Mouse (Mus musculus) midbrain, embryonic 14.5 days (tissue): ENCODE measurements around the gene Mrm3. TPM values are rescaled to one million over a fixed set of nuclear protein-coding genes. Genes with fewer than 3 reads are reported as not detected.

ENCODE experiments used
- ATAC-seq: fragments of 200-750 bp; cut with Nextera tagmentation; 2 replicates; pipeline ENCODE4 v1.8.0; 2017; ENCODE audit warnings: moderate number of reproducible peaks, moderate library complexity; ENCODE audit not compliant: low FRiP score, low TSS enrichment
- DNase-seq: peaks from one replicate; pipeline ENCODE4 v3.0.0-alpha.2; 2015
- H3K27ac ChIP-seq: fragments of 300-500 bp; sonication (generic); replicated peaks from 2 replicates; pipeline ENCODE4 v1.5.1; 2014; ENCODE audit warnings: mild to moderate bottlenecking, low read depth, low read length, moderate library complexity
- H3K27me3 ChIP-seq: fragments of 300-500 bp; sonication (generic); 2 replicates; pipeline ENCODE4 v1.6.1; 2014; ENCODE audit warnings: low read length, control low read depth, mixed read lengths; ENCODE audit not compliant: control insufficient read depth, insufficient read depth
- H3K36me3 ChIP-seq: fragments of 300-500 bp; sonication (generic); 2 replicates; pipeline ENCODE4 v1.6.1; 2014; ENCODE audit warnings: low read length, control low read depth; ENCODE audit not compliant: control insufficient read depth, insufficient read depth
- H3K4me1 ChIP-seq: fragments of 300-500 bp; sonication (generic); 2 replicates; pipeline ENCODE4 v1.6.1; 2014; ENCODE audit warnings: mild to moderate bottlenecking, antibody characterized with exemption, low read length, control low read depth; ENCODE audit not compliant: control insufficient read depth, insufficient read depth
- H3K4me2 ChIP-seq: fragments of 300-500 bp; sonication (generic); 2 replicates; pipeline ENCODE4 v1.6.1; 2014; ENCODE audit warnings: mild to moderate bottlenecking, low read length, moderate library complexity
- H3K4me3 ChIP-seq: fragments of 300-500 bp; sonication (generic); replicated peaks from 2 replicates; pipeline ENCODE4 v1.5.1; 2014; ENCODE audit warnings: low read depth, low read length
- H3K9ac ChIP-seq: fragments of 300-500 bp; sonication (generic); replicated peaks from 2 replicates; pipeline ENCODE4 v1.6.1; 2014; ENCODE audit warnings: mild to moderate bottlenecking, low read length, moderate library complexity
- H3K9me3 ChIP-seq: fragments of 300-500 bp; sonication (generic); 2 replicates; pipeline ENCODE4 v1.6.1; 2016; ENCODE audit warnings: low read length, control low read depth, mixed read lengths; ENCODE audit not compliant: control insufficient read depth
- WGBS: fragments of 180-500 bp; shearing (Covaris S2); extraction: QIAGEN DNeasy Blood & Tissue Kit; methylation state at CpG from one replicate; pipeline ENCODE4 v1.1.7; 2014; 5-methylcytosine and 5-hydroxymethylcytosine counted together
- polyA plus RNA-seq: library from polyadenylated mRNA; unstranded; fragments of >200 nt; fragmentation: Nextera tagmentation; extraction: Ambion mirVana; gene quantifications from 2 replicates; pipeline ENCODE4 v1.2.1, GENCODE M21; 2014

The Mrm3 gene
- polyA plus RNA-seq, 1 experiment from 2014 or later, result 21.0 TPM

DNA sequence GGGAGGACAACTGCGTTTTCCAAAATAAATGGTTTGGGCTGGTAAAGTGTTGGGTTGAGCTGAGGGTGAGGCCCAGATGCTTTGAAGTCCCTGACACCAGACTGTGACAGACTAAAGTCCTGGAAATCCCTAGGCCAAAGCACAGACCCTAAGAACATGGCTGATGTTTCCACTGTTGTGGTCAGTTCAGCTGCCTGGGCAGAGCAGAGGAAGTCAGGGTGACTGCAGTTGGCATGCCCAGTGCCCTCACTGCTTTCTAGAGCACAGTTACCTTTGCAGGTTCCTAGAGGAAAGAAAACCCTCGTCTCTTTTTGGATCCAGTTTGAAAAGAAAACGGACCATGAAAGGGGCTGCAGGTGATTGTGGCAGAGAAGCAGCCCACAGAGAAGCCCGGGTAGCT, 13.9 kb downstream of the Mrm3 start:
- ATAC-seq (no peak), DNase-seq (no peak)
- no peak overlapping the region for H3K4me3 ChIP-seq
- 89% methylated on average over 4 of the region's 4 CpGs for WGBS
- H3K27me3 ChIP-seq, result no peaks in the 10 kb centered on the region
- H3K9me3 ChIP-seq, result no peaks in the 10 kb centered on the region
- no peak overlapping the region for H3K4me2 ChIP-seq
- H3K9ac ChIP-seq, result no peak overlapping the region
- peaks cover 20% of the 10 kb centered on the region for H3K4me1 ChIP-seq
- no peak overlapping the region for H3K27ac ChIP-seq
- H3K36me3 ChIP-seq, result no peaks in the 10 kb centered on the region

DNA sequence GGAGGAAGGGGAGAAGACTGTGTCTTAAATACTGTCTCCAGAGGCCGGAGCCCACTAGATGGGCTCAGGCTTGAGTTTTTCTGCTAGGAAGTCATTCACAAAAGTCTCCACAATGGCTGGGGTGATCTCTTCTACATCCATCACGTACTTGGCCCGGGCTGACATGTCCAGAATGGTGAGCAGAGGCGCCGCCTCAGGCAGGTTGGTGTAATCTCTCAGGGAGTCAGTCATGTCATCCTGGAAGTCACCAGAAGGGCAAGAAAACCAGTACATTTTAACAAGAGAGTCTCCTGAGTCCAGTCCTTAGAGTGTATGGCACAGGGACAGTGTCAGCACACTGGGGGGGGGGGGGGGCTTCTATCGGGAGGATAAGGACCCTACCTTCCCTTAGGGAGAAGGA, 15.0 kb downstream of the Mrm3 start:
- DNase-seq (no peak), ATAC-seq (no peak)
- Histone ChIP-seq H3K9me3 (no peaks in the 10 kb centered on the region), H3K36me3 (no peaks in the 10 kb centered on the region), H3K27ac (no peak overlapping the region), H3K9ac (no peak overlapping the region), H3K4me2 (no peak overlapping the region), H3K4me1 (peaks cover 30% of the 10 kb centered on the region), H3K27me3 (no peaks in the 10 kb centered on the region), H3K4me3 (no peak overlapping the region)
- WGBS, result 81% methylated on average over 6 of the region's 6 CpGs

DNA sequence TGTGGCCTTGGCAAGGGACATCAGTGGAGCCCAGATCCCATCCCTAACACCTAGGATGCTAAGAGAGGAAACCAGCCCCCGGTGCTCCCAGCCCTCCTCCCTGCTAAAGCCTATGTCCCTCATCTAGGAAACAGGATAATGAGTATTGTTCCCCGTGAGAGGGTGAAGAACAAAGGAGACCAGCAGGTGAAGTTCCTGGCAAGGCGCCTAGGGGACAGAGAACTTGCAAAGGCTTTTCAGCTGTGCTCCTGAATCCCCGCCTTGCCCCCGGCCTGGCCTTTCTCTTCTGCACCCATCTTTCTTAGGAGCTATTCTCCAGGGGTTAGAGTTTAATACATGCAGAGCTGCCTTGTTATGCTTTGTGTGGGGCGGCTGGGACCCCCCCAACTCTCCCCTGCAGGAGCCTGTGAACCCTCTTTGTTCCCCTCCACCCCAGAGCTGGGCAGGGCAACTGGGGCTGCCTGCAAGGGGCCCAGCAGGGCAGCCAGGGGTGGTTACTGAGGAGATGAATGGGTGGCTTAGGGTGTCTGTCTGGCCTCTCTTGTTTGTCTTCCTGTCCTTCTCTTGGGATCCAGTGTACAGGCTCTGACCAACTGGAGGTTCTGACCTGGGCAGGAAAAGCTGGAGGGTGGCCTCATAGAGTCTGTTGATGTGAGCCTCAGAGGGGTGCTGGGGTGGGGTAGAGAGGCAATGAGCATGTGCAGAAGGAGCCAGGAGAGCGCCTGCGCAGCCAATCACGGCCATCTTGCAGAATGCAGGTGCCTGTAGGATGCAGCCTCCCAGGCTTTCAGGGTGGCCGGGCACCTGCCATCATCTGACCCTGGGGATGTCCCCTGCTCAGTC, 16.9 kb downstream of the Mrm3 start:
- DNase-seq (peak; percentile 42), ATAC-seq (no peak)
- no peak overlapping the region for H3K4me3 ChIP-seq
- H3K27me3 ChIP-seq, result no peaks in the 10 kb centered on the region
- H3K9ac ChIP-seq, result peak overlapping the region; percentile 30; the same call in 1 of the 2 replicates
- no peaks in the 10 kb centered on the region for H3K9me3 ChIP-seq
- H3K36me3 ChIP-seq, result no peaks in the 10 kb centered on the region
- no peak overlapping the region for H3K4me2 ChIP-seq
- peak overlapping the region; percentile 62; the same call in 1 of the 2 replicates for H3K27ac ChIP-seq
- WGBS, result 29% methylated on average over 10 of the region's 10 CpGs
- peaks cover 31% of the 10 kb centered on the region for H3K4me1 ChIP-seq

DNA sequence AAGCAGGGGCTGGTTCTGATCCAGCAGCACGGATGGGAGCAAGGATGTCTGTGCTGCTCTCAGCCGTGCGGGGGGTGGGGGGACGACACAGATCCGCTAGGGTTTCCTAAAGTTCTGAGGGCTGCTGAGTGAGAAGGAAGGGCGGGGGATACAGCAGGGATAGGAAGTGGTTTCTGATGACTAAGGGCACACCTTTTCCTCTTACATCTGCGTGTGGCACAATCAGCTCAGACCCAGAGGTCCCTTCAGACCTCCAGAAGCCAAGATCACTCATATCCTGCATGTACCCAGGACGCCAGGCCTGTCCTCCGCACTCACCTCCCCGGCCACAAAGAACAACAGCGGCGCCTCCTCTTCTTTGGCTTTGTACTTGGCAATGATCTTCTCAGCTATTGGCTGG, 17.7 kb downstream of the Mrm3 start:
- Histone ChIP-seq H3K9ac (peak overlapping the region; percentile 30; the same call in 1 of the 2 replicates), H3K36me3 (no peaks in the 10 kb centered on the region), H3K27ac (peak overlapping the region; percentile 62; the same call in 1 of the 2 replicates), H3K4me2 (no peak overlapping the region), H3K4me3 (no peak overlapping the region), H3K9me3 (no peaks in the 10 kb centered on the region), H3K4me1 (peaks cover 35% of the 10 kb centered on the region), H3K27me3 (no peaks in the 10 kb centered on the region)
- DNase-seq (peak; percentile 9), ATAC-seq (no peak)
- 67% methylated on average over 12 of the region's 12 CpGs for WGBS

DNA sequence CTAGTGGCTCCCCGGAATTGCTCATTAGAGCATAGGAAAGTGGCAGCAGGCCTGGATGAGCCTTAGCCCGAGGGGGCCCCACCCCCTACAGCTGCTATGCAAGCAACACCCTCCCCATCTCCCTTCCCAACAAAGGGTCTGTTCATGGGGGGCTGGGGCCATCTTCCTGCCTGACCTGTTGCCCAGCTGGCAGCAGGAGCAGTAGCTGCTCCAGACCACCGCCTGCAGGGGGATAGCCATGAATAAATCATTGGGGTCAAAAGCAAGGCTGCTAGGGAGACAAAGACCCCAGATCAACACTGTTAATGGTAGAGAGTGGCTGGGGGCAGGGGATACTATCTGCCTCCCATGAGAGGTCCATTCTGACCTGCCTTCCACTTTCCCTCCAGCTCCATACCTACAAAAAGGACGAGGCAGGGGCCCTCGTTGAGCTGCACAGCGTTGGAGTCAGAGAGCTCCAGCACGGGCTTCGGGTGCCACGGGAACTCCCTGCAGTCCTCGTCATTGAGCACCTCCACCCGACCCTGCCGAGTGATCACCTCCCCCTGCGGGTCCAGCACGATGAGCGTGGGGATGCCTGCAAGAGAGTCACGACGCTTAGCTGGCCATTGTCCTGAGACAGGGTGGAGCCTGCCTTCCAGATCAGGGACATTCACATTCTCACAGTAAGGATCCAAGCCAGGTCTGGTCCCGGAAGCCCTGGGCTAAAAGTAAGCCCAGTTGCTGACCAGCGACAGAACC, 19.3 kb downstream of the Mrm3 start:
- H3K36me3 ChIP-seq, result no peaks in the 10 kb centered on the region
- H3K9me3 ChIP-seq, result no peaks in the 10 kb centered on the region
- H3K4me1 ChIP-seq, result peaks cover 47% of the 10 kb centered on the region
- H3K27ac ChIP-seq, result peak overlapping the region; percentile 15; the same call in 1 of the 2 replicates
- DNase-seq (peak; percentile 54), ATAC-seq (peak; percentile 5; the same call in 1 of the 2 replicates)
- 3% methylated on average over 19 of the region's 19 CpGs for WGBS
- H3K27me3 ChIP-seq, result no peaks in the 10 kb centered on the region
- H3K4me2 ChIP-seq, result peak overlapping the region; percentile 34
- 0 out of 2 replicates have a peak overlapping the region, but pooled peaks have one; percentile 30 for H3K9ac ChIP-seq
- no peak overlapping the region for H3K4me3 ChIP-seq

DNA sequence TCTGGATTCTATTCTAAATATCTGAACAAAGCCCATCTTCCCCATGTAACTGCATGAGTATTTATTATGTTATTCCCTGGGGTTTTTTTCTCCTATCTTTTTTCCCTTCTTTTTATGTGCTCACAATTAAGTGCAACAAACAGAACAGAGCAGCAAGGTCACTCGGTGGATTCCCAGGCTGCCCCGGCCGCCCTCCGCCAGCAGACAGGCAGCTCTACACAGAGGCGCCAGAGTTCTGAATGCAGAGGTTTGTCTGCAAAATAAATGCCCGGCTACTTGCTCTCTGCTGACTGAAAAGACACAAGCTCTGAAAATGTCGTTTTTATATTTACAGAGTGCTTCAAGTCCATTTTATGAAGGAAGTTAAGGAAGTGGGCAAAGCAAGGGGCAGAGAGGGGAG, 24.0 kb downstream of the Mrm3 start:
- Histone ChIP-seq H3K9me3 (no peaks in the 10 kb centered on the region), H3K4me1 (peaks cover 35% of the 10 kb centered on the region), H3K9ac (no peak overlapping the region; the same call in 1 of the 2 replicates), H3K27me3 (no peaks in the 10 kb centered on the region), H3K27ac (peak overlapping the region; percentile 82), H3K4me2 (0 out of 2 replicates have a peak overlapping the region, but pooled peaks have one; percentile 13), H3K36me3 (no peaks in the 10 kb centered on the region; the same call in 1 of the 2 replicates), H3K4me3 (no peak overlapping the region)
- WGBS, result 12% methylated on average over 7 of the region's 7 CpGs
- ATAC-seq, result no peak
- DNase-seq, result peak; percentile 60

DNA sequence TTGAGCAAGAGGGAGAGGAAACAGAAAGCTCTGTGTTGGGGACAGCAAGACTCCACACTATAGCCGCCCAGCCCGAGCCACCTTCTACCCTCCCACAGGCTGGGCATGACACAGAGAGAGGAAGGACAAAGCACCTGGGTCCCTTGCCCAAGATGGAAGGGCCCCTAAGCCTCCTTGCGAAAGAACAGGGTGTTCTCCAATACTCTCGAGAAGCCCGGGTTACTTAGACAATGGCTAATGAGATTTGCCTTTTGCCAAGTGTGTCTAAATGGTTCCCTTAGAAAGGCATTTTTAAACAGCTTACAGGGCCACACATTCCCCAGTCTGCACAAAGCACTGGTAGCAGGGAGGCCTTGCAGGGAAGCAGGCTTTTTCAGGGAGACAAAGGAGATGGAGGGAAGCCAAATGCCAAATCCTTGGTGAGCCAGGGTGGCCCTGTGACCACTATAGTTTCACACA, 24.5 kb downstream of the Mrm3 start:
- Histone ChIP-seq H3K4me1 (peaks cover 31% of the 10 kb centered on the region), H3K27me3 (no peaks in the 10 kb centered on the region), H3K9ac (0 out of 2 replicates have a peak overlapping the region, but pooled peaks have one; percentile 14), H3K36me3 (no peaks in the 10 kb centered on the region; the same call in 1 of the 2 replicates), H3K27ac (peak overlapping the region; percentile 82), H3K4me2 (0 out of 2 replicates have a peak overlapping the region, but pooled peaks have one; percentile 13), H3K9me3 (no peaks in the 10 kb centered on the region), H3K4me3 (no peak overlapping the region)
- ATAC-seq, result peak; percentile 50; the same call in 1 of the 2 replicates
- 5% methylated on average over 5 of the region's 5 CpGs for WGBS
- DNase-seq, result peak; percentile 74

DNA sequence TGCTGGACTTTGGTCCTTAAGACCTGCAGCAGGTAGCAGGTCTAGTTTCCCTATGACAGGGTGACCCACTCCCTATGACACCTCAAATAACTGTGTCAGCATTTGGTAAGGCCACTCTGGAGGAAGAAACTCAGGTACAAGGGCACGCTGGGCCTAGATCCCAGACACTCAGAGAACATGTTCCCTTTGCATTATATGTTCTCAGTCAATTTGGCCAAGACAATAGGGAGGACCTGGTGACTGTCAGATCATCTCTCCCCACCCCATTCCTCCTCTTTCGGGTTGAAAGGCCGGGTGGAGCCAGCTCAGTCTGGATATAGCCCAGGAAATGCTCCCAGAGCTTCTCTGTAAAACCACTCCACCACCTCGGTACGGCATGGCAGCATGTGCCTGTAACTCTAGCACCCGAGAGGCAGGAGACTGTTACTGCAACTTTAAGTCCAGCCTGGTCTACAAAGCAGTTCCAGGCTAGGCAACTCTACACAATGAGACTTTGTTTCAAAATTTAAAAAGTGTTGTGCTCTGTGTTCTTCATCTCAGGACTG, 25.1 kb downstream of the Mrm3 start:
- Histone ChIP-seq H3K9ac (no peak overlapping the region), H3K27ac (peak overlapping the region; percentile 82), H3K4me1 (peaks cover 26% of the 10 kb centered on the region), H3K4me2 (no peak overlapping the region), H3K27me3 (no peaks in the 10 kb centered on the region), H3K36me3 (no peaks in the 10 kb centered on the region; the same call in 1 of the 2 replicates), H3K9me3 (no peaks in the 10 kb centered on the region), H3K4me3 (no peak overlapping the region)
- no peak for ATAC-seq
- 42% methylated on average over 6 of the region's 6 CpGs for WGBS
- no peak for DNase-seq
